Mouse (Mus musculus) lung, postnatal 0 days (tissue): ENCODE measurements around the gene Erc2. TPM values are rescaled to one million over a fixed set of nuclear protein-coding genes. Genes with fewer than 3 reads are reported as not detected.

ENCODE experiments used
- ATAC-seq: fragments of 200-750 bp; cut with Nextera tagmentation; 2 replicates; pipeline ENCODE4 v1.8.0; 2017; ENCODE audit warnings: moderate library complexity
- DNase-seq: peaks from one replicate; pipeline ENCODE4 v3.0.0-alpha.2; 2016; ENCODE audit warnings: low spot score
- H3K27ac ChIP-seq: fragments of 300-500 bp; sonication (generic); 2 replicates; pipeline ENCODE4 v1.5.1; 2014; ENCODE audit warnings: antibody characterized with exemption, mild to moderate bottlenecking, low read length, mixed read lengths
- H3K27me3 ChIP-seq: fragments of 300-500 bp; sonication (generic); replicated peaks from 2 replicates; pipeline ENCODE4 v1.6.1; 2014; ENCODE audit warnings: low read length, mixed read lengths; ENCODE audit not compliant: insufficient read depth
- H3K36me3 ChIP-seq: fragments of 300-500 bp; sonication (generic); 2 replicates; pipeline ENCODE4 v1.6.1; 2014; ENCODE audit warnings: low read length, mixed read lengths; ENCODE audit not compliant: insufficient read depth
- H3K4me1 ChIP-seq: fragments of 300-500 bp; sonication (generic); 2 replicates; pipeline ENCODE4 v1.6.1; 2014; ENCODE audit warnings: antibody characterized with exemption, low read depth, low read length, mixed read lengths; ENCODE audit not compliant: insufficient read depth
- H3K4me2 ChIP-seq: fragments of 300-500 bp; sonication (generic); replicated peaks from 2 replicates; pipeline ENCODE4 v1.6.1; 2014; ENCODE audit warnings: low read depth, mild to moderate bottlenecking, low read length, moderate library complexity, mixed read lengths
- H3K4me3 ChIP-seq: fragments of 300-500 bp; sonication (generic); 2 replicates; pipeline ENCODE4 v1.5.1; 2014; ENCODE audit warnings: low read depth, low read length
- H3K9ac ChIP-seq: fragments of 300-500 bp; sonication (generic); replicated peaks from 2 replicates; pipeline ENCODE4 v1.6.1; 2014; ENCODE audit warnings: low read depth, mild to moderate bottlenecking
- H3K9me3 ChIP-seq: fragments of 300-500 bp; sonication (generic); 2 replicates; pipeline ENCODE4 v1.6.1; 2016; ENCODE audit warnings: low read length, mixed read lengths
- CTCF ChIP-seq: IDR thresholded peaks from 2 replicates; pipeline ENCODE4 v1.5.1; 2016; ENCODE audit warnings: antibody characterized with exemption, mild to moderate bottlenecking
- EP300 ChIP-seq: IDR thresholded peaks from 2 replicates; pipeline ENCODE4 v1.6.1; 2016; ENCODE audit warnings: antibody characterized with exemption, mild to moderate bottlenecking, control low read depth
- WGBS: fragments of 180-500 bp; shearing (Covaris S2); extraction: QIAGEN DNeasy Blood & Tissue Kit; methylation state at CpG from one replicate; pipeline ENCODE4 v1.1.7; 2014; 5-methylcytosine and 5-hydroxymethylcytosine counted together
- polyA plus RNA-seq: library from polyadenylated mRNA; unstranded; fragments of >200 nt; fragmentation: Nextera tagmentation; extraction: Ambion mirVana; gene quantifications from 2 replicates; pipeline ENCODE4 v1.2.1, GENCODE M21; 2015

Erc2 gene
- polyA plus RNA-seq, 1 experiment from 2014 or later = 1.9 TPM

GRCm38 (mm10) chr14:28181070-28181825 is 559.0 kb downstream of the Erc2 start:
- ATAC-seq = peak; percentile 48
- H3K9ac ChIP-seq = no peak overlapping the region
- H3K4me3 ChIP-seq = no peak overlapping the region
- no peak overlapping the region for H3K4me2 ChIP-seq
- TF ChIP-seq CTCF (no peak), EP300 (peak; percentile 69)
- no peaks in the 10 kb centered on the region for H3K4me1 ChIP-seq
- H3K36me3 ChIP-seq = no peaks in the 10 kb centered on the region
- no peaks in the 10 kb centered on the region for H3K27me3 ChIP-seq
- no peaks in the 10 kb centered on the region for H3K9me3 ChIP-seq
- 44% methylated on average over 4 of the region's 4 CpGs for WGBS
- DNase-seq = no peak
- no peak overlapping the region for H3K27ac ChIP-seq

GRCm38 (mm10) chr14:28192711-28193364 is 570.6 kb downstream of the Erc2 start:
- TF ChIP-seq EP300 = no peak
- TF ChIP-seq CTCF = no peak
- Histone ChIP-seq H3K27ac (no peak overlapping the region), H3K4me3 (no peak overlapping the region), H3K36me3 (no peaks in the 10 kb centered on the region), H3K27me3 (no peaks in the 10 kb centered on the region), H3K4me1 (no peaks in the 10 kb centered on the region), H3K9me3 (no peaks in the 10 kb centered on the region), H3K9ac (no peak overlapping the region), H3K4me2 (no peak overlapping the region)
- WGBS = 57% methylated on average over 8 of the region's 8 CpGs
- DNase-seq = peak; percentile 8
- no peak for ATAC-seq

- ATAC-seq (no peak), DNase-seq (no peak)
- 72% methylated on average over 4 of the region's 4 CpGs for WGBS
- no peaks in the 10 kb centered on the region for H3K9me3 ChIP-seq
- no peaks in the 10 kb centered on the region for H3K27me3 ChIP-seq
- no peaks in the 10 kb centered on the region for H3K36me3 ChIP-seq
- no peak overlapping the region for H3K27ac ChIP-seq
- TF ChIP-seq EP300 (no peak), CTCF (no peak)
- H3K4me3 ChIP-seq = no peak overlapping the region
- no peak overlapping the region for H3K4me2 ChIP-seq
- no peak overlapping the region for H3K9ac ChIP-seq
- no peaks in the 10 kb centered on the region for H3K4me1 ChIP-seq
Observed at GRCm38 (mm10) chr14:28203874-28204273, 581.6 kb downstream of the Erc2 start.

- TF ChIP-seq CTCF = no peak
- TF ChIP-seq EP300 = no peak
- H3K4me1 ChIP-seq = no peaks in the 10 kb centered on the region
- H3K9me3 ChIP-seq = no peaks in the 10 kb centered on the region
- no peaks in the 10 kb centered on the region for H3K27me3 ChIP-seq
- 100% methylated on average over 2 of the region's 2 CpGs for WGBS
- no peak overlapping the region for H3K27ac ChIP-seq
- no peak overlapping the region for H3K4me2 ChIP-seq
- no peak for ATAC-seq
- no peak for DNase-seq
- H3K9ac ChIP-seq = no peak overlapping the region
- H3K36me3 ChIP-seq = no peaks in the 10 kb centered on the region
- no peak overlapping the region for H3K4me3 ChIP-seq
Observed at GRCm38 (mm10) chr14:28206303-28206702, 584.1 kb downstream of the Erc2 start.

- Histone ChIP-seq H3K27ac (no peak overlapping the region), H3K4me2 (no peak overlapping the region), H3K4me3 (no peak overlapping the region), H3K9ac (no peak overlapping the region), H3K36me3 (no peaks in the 10 kb centered on the region), H3K4me1 (no peaks in the 10 kb centered on the region), H3K27me3 (no peaks in the 10 kb centered on the region), H3K9me3 (no peaks in the 10 kb centered on the region)
- TF ChIP-seq CTCF = no peak
- TF ChIP-seq EP300 = no peak
- 81% methylated on average over 6 of the region's 6 CpGs for WGBS
- ATAC-seq = no peak
- no peak for DNase-seq
Observed at GRCm38 (mm10) chr14:28225550-28225949, 603.3 kb downstream of the Erc2 start.

- H3K36me3 ChIP-seq = no peaks in the 10 kb centered on the region
- 69% methylated on average over 6 of the region's 6 CpGs for WGBS
- H3K4me2 ChIP-seq = no peak overlapping the region
- DNase-seq (no peak), ATAC-seq (no peak)
- no peaks in the 10 kb centered on the region for H3K4me1 ChIP-seq
- no peak overlapping the region for H3K9ac ChIP-seq
- H3K27me3 ChIP-seq = no peaks in the 10 kb centered on the region
- H3K4me3 ChIP-seq = no peak overlapping the region
- no peaks in the 10 kb centered on the region for H3K9me3 ChIP-seq
- H3K27ac ChIP-seq = no peak overlapping the region
- TF ChIP-seq EP300 = no peak
- no peak for TF ChIP-seq CTCF
Observed at GRCm38 (mm10) chr14:28230563-28230962, 608.3 kb downstream of the Erc2 start.
